Mouse (Mus musculus): ENCODE results near the gene Angptl6.

Gene Angptl6

DNA sequence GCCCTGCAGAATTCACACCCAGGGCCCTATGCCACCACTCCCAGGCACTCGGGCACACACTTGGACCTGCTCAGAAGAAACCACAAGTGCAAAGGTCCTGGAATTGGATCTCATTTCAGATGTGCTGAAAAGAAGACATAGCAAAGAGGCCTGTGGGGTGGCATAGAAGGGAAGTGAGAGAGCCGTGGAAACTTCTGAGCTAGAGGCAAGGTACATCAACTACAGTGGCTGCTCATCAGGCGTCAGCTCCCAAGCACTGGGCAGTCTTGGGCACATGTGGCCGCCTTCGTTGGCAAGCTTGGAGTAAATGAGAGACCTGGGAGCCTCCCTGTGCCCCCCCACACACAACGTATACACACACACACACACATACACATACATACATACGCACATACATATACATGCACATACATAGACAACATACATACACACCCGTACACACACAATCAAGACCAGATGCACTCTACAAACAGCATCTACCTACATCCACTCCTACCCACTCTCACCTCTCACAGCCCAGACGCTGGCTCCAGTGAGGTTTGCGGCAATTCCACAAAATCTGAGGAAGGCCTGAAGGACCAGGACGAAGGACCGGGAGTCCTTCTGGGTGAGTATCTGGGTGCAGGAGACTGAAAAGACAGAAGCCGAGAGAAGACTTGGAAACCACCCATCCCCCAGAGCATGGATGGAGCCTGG, at the start of gene Angptl6:
Gene Angptl6, minus strand, starts transcription at position 631 of the 696 bp plus-strand sequence.
- no peak for DNase-seq (ENCODE audit: low spot score)

- no peak for DNase-seq (ENCODE audit: low spot score)
These were observed 43.7 kb upstream of the Angptl6 start for GRCm38 (mm10) chr9:20923258-20923657.

GRCm38 (mm10) chr9:20916160-20916559, 36.6 kb upstream of the Angptl6 start:
- no peak for DNase-seq (ENCODE audit: low spot score)

GRCm38 (mm10) chr9:20909948-20910347, 30.4 kb upstream of the Angptl6 start:
- DNase-seq (ENCODE audit: low spot score): peak; percentile 60

DNA sequence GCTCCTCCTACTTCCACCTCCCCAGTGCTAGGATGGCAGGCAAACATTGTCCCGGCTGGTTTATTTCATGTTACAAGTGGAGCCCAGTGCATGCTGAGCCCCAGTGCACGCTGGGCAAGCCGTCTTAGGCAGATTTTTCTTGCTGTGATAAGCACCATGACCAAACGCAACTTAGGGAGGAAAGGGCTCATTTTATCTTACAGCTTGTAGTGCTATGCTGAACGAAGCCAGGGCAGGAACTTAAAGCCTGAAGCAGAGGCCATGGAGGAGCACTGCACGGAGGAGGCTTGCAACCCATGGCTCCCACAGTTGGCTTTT, 22.6 kb upstream of the Angptl6 start:
- no peak for DNase-seq (ENCODE audit: low spot score)

GRCm38 (mm10) chr9:20901466-20902173, 22.1 kb upstream of the Angptl6 start:
- DNase-seq (ENCODE audit: low spot score): peak; percentile 53

- DNase-seq (ENCODE audit: low spot score): peak; percentile 85
These were observed 19.1 kb upstream of the Angptl6 start, which contains the start of gene Eif3g for GRCm38 (mm10) chr9:20898511-20899073. Eif3g (minus strand) TSS chr9:20898623.

DNA sequence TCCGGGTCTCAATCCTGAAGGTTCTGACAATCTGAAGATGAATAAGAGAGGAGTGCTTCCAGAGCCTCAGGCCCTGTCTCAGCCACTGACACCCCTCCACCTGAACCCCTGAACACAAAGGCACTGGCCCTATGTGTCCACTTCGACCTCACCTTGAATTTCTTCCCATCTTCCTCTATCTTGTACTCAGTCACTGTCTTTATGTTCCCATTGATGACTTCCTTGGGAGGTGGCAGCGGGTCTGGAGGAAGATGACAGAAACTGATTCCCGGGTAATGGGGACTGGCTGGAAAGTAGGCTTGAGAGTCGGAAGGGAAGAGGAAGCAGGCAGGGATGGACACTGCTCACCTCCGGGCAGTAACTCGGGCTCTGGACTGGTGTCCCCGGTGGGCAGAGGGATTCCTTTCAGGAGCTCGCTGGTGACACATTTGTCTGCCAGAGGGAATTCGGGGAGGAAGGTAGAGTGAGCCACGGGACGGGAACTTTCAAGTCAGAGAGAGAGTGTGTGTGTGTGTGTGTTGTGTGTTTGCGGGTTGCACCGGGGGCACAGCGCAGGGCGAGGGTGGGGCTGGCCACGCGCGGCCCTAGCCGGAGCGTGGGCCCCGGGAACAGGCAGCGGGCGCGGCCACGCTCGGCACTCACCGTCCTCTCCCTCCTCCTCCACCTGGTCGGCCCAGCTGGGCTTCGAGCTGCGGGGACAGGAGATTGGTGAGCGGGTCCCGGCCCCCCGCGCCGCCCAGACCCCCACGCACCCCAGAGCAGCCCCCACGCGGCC, 18.4 kb upstream of the Angptl6 start:
- DNase-seq (ENCODE audit: low spot score): no peak

DNA sequence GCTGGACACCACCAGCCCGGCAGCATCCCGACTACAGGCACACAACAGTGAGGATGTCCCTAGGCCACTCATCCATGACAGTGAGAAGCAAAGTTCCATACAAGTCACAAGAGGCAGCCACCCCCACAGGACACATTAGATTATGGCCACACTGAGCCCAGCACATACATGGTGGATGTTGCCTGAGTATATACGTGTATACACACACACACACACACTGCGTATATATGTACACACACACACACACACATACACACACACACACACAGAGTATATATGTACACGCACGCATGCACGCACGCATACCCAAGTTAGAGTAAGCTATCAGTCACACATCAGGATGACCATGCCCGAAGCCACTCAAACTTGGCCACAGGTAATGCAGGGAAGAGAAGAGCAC, 15.9 kb upstream of the Angptl6 start:
- DNase-seq (ENCODE audit: low spot score): no peak

GRCm38 (mm10) chr9:20894629-20895028, 15.1 kb upstream of the Angptl6 start:
- no peak for DNase-seq (ENCODE audit: low spot score)

DNA sequence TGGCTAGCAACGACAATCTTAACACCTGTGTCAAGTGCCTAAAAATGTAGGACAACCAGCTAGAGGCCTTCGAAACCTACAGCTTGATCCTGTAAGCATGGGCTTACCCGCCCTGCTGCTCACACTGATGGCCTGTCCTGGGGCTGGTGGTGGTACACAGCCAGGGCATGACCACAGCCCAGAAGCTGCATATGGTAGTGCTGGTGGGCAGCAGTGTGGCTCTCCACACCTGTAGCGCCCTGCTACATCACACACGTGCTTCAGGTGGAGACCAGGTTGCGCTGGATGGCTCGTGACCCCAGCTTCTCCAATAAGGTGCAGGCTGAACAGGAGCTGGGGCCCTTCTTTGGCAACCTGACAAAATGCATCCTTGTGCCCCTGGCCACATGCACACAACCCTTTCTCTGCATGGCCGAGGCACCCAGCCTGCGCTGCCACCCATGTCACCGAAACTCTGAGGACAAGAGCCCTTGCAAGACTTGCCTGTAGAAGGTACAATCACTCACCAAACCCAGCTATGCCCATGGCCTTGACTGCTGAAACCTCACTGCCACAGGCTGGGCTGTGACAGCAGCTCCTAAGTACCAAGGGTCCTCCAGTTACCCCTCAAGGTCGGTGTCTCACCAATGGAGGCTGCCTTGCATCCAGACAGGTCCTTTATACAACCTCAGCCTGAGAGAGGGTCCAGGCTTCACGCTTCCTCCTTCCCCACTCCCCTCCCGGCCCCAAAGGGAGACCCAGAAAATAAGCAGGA, 14.2 kb upstream of the Angptl6 start:
- DNase-seq (ENCODE audit: low spot score): no peak

- no peak for DNase-seq (ENCODE audit: low spot score)
These were observed 13.5 kb upstream of the Angptl6 start for GRCm38 (mm10) chr9:20893069-20893468.

DNA sequence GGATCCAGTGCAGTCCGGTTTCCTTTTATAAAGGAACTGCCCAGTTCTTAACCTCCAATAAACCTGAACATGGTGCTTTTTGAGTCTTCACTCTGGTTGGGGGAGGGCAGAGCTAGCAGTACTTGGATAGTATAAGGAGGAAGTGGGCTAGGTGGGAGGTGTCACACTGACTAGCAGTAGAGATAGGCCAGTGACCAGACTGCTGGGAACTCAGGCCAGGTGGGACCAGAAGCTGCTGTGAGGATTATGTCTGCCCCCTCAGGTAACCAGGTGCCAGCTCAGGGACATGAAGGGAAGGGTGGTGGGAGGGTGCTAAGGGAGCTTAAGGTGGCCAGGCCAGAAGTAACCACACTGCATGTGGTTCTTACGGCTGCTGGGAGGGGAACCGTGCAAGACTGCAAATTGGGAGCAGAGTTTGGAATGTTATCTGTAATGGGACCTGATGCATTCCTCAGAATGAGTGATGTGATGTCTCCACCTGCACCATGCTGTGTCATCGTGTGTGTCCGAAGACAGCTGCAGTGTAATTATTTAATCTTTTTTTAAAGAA, 12.7 kb upstream of the Angptl6 start:
- no peak for DNase-seq (ENCODE audit: low spot score)

GRCm38 (mm10) chr9:20891339-20892103, 12.0 kb upstream of the Angptl6 start:
- DNase-seq (ENCODE audit: low spot score): no peak

DNA sequence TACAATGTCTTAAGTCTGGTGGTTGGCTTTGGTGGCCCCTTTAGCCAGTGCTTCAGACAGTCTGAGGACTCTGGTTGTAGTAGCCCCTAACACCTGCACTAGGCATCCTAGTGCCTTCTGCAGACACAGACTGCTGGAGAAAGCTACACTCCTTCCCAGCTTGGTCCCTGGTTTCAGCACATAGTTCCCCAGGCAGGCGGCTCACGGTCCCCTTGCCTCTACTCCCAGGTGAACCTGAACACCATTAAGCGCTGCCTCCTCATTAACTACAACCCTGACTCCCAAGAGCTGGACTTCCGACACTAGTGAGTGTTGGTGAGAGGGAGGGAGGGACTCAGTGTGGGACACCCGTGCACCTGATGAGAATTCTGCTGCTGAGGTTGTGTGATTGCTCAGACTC, 10.9 kb upstream of the Angptl6 start:
- DNase-seq (ENCODE audit: low spot score): no peak

GRCm38 (mm10) chr9:20889185-20890141, 9.9 kb upstream of the Angptl6 start:
- no peak for DNase-seq (ENCODE audit: low spot score)

- no peak for DNase-seq (ENCODE audit: low spot score)
These were observed 8.8 kb upstream of the Angptl6 start for GRCm38 (mm10) chr9:20888386-20888765.

DNA sequence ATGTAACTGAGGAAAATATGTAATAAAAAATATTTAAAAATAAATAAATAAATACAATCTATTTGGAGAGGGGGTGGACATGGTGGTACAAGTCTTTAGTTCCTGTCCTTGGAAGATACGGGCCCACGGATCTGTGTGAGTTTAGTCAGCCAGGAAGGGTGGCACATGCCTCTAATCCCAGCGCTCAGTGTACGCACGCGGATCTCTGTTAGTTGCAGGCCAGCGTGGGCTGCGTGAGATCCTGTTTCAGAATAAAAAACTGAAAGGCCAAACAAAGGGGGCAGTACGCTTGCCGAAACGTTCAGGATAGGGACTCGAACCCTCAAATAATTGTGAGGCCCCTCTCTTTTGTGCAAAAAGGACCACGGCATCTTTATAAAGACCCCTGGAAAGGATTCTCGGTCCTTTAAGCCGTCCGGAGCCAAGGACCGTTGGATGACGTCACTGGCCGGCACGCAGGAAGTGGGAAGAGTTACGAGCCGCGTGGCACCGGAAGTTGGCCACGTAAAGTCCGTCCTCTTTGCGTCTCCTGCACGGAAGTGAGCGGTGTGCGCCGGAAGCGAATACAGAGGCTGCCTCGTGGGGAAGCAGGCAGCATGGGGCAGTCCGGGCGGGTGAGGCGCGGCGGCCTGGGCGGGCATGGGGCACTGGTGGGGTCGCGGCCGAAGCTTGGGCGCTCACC, 8.3 kb upstream of the Angptl6 start, which contains the start of gene Ppan:
Gene Ppan, plus strand, starts transcription at position 472 of the 682 bp plus-strand sequence.
- peak; percentile 96 for DNase-seq (ENCODE audit: low spot score)

DNA sequence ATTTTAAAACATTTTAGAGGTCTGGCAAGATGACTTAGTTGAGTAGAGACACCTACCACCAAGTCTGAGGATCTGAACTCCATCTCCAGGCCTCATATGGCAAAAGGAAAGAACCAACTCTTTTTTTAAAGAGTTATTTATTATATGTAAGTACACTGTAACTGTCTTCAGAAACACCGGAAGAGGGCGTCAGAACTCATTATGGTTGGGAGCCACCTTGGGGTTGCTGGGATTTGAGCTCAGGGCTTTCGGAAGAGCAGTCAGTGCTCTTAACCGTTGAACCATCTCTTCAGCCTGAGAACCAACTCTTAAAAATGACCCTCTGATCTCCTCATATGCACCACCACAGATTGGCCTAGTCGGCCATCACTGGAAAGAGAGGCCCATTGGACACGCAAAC, 7.7 kb upstream of the Angptl6 start:
- DNase-seq (ENCODE audit: low spot score): no peak

Measured in layer of hippocampus, adult 11-12 months (tissue).